Mouse (Mus musculus) urinary bladder, adult 2 months (tissue): ENCODE results near the gene Trappc2l. TPM values are rescaled to one million over a fixed set of nuclear protein-coding genes. Genes with fewer than 3 reads are reported as not detected.
"Not testable (repeated sequence)": the region's sequence is repeated elsewhere in the genome, so short reads cannot be mapped to it uniquely, and the experiment has no call there.

Experiments used
- DNase-seq: peaks from one replicate; pipeline ENCODE4 v3.0.0; 2022; ENCODE audit warnings: low spot score
- polyA plus RNA-seq: library from polyadenylated mRNA; depleted of rRNA; stranded (reverse); fragments of >200 nt; gene quantifications from 2 replicates; pipeline ENCODE4 v1.2.3, GENCODE M21; 2012

Trappc2l gene
- polyA plus RNA-seq, 1 experiment = 108 TPM

- DNase-seq = no peak
Measured at GRCm38 (mm10) chr8:122625811-122626210, 14.4 kb downstream of the Trappc2l start.

- DNase-seq = no peak
Measured at GRCm38 (mm10) chr8:122626896-122627295, 15.5 kb downstream of the Trappc2l start.

- DNase-seq = no peak
Measured at GRCm38 (mm10) chr8:122629388-122629787, 17.9 kb downstream of the Trappc2l start.

- no peak for DNase-seq
Measured at GRCm38 (mm10) chr8:122630696-122631095, 19.3 kb downstream of the Trappc2l start.

GRCm38 (mm10) chr8:122632134-122632533 is 20.7 kb downstream of the Trappc2l start:
- DNase-seq = not testable (repeated sequence)

GRCm38 (mm10) chr8:122633205-122633604 is 21.8 kb downstream of the Trappc2l start:
- DNase-seq = no peak

GRCm38 (mm10) chr8:122635878-122636802 is 24.7 kb downstream of the Trappc2l start:
- no peak for DNase-seq

GRCm38 (mm10) chr8:122636803-122637175 is 25.3 kb downstream of the Trappc2l start:
- DNase-seq = no peak

- DNase-seq = no peak
Measured at GRCm38 (mm10) chr8:122637230-122637629, 25.8 kb downstream of the Trappc2l start.

- DNase-seq = no peak
Measured at GRCm38 (mm10) chr8:122638601-122639000, 27.2 kb downstream of the Trappc2l start.

GRCm38 (mm10) chr8:122639521-122640248 is 28.2 kb downstream of the Trappc2l start:
- no peak for DNase-seq

- DNase-seq = no peak
Measured at GRCm38 (mm10) chr8:122640825-122641224, 29.4 kb downstream of the Trappc2l start.

- no peak for DNase-seq
Measured at GRCm38 (mm10) chr8:122641406-122641805, 30.0 kb downstream of the Trappc2l start.

- DNase-seq = no peak
Measured at GRCm38 (mm10) chr8:122642071-122642470, 30.6 kb downstream of the Trappc2l start.

- no peak for DNase-seq
Measured at GRCm38 (mm10) chr8:122644175-122644954, 32.9 kb downstream of the Trappc2l start.

GRCm38 (mm10) chr8:122646337-122646736 is 34.9 kb downstream of the Trappc2l start:
- DNase-seq = no peak

GRCm38 (mm10) chr8:122648192-122648970 is 36.9 kb downstream of the Trappc2l start:
- no peak for DNase-seq

- DNase-seq = no peak
Measured at GRCm38 (mm10) chr8:122651326-122651921, 40.0 kb downstream of the Trappc2l start.

GRCm38 (mm10) chr8:122652643-122653042 is 41.2 kb downstream of the Trappc2l start:
- DNase-seq = no peak

- DNase-seq = no peak
Measured at GRCm38 (mm10) chr8:122654768-122655167, 43.3 kb downstream of the Trappc2l start.
